Mouse (Mus musculus) cortical plate, adult 2 months (tissue): Measurements from ENCODE around the gene Sox8.

Source experiments
- CTCF ChIP-seq: fragments of 200-500 bp; IDR thresholded peaks from 2 replicates; pipeline ENCODE4 v1.5.1; 2011; ENCODE audit warnings: mild to moderate bottlenecking, control low read depth, low read length; ENCODE audit not compliant: insufficient read depth; ENCODE audit errors: extremely low read depth
- POLR2A ChIP-seq: fragments of 200-500 bp; IDR thresholded peaks from 2 replicates; pipeline ENCODE4 v1.6.1; 2011; ENCODE audit warnings: mild to moderate bottlenecking, low read length, control low read depth; ENCODE audit not compliant: insufficient read depth; ENCODE audit errors: extremely low read depth

- TF ChIP-seq CTCF = no peak
- TF ChIP-seq POLR2A = no peak
These were observed 39.0 kb upstream of the Sox8 start for GRCm38 (mm10) chr17:25609506-25609828.
